Mouse (Mus musculus) brain, embryonic 14.5 days (tissue): ENCODE results near the gene Dync1li2.

Experiments
- CTCF ChIP-seq: fragments of 200-500 bp; IDR thresholded peaks from 2 replicates; pipeline ENCODE4 v1.5.1; 2012; ENCODE audit warnings: inconsistent platforms, mild to moderate bottlenecking, moderate library complexity, borderline replicate concordance; ENCODE audit not compliant: insufficient read depth, insufficient read length; ENCODE audit errors: extremely low read depth
- POLR2A ChIP-seq: fragments of 200-500 bp; IDR thresholded peaks from 2 replicates; pipeline ENCODE4 v1.6.1; 2012; ENCODE audit warnings: mild to moderate bottlenecking, inconsistent platforms, borderline replicate concordance; ENCODE audit not compliant: poor library complexity, insufficient read depth, insufficient read length, severe bottlenecking; ENCODE audit errors: extremely low read depth

DNA sequence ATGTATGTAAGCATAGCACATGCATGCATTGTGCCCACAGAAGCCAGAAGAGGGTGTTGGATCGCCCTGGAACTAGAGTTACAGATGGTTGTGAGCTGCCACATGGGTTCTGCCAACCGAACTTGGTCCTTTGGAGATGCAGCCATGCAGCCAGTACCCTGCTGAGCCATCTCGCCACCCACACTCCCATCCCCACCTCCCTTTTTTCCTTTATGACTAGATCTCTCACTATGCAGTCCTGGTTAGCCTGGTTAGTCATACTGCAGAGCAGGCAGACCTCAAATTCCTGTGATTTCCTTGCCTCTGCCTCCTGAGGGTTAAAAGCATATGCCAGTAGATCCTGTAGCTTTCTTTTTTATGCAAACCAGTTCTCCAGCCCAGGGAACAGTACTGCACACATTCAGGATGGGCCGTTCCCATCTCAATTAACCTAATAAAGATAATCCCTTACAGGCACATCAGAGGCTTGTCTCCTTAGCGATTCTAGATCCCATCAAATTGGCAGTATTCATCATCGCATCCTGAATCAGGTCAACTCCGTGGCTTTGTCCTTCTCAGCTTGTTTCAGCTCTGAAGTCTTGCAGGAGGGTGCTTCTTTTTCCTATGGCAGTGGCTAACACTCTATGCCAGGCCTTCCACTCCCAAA, 32.1 kb downstream of the Dync1li2 start:
- no peak for TF ChIP-seq POLR2A
- no peak for TF ChIP-seq CTCF
